Mouse (Mus musculus): ENCODE data around the gene Olfml2b. TPM values are rescaled to one million over a fixed set of nuclear protein-coding genes. Genes with fewer than 3 reads are reported as not detected.

Olfml2b gene
- total RNA-seq, 1 experiment = 2.2 TPM

GRCm38 (mm10) chr1:170721560-170721959, 77.2 kb downstream of the Olfml2b start:
- H3K4me1 ChIP-seq (ENCODE audit: control insufficient read depth in 2 of 2, insufficient read depth in 2 of 2, low read length in 2 of 2, poor library complexity in 1 of 2) = no peaks in the 10 kb centered on the region
- TF ChIP-seq MAFK (IDR thresholded peaks at IDR 0.05; ENCODE audit: insufficient read depth, low read depth, low read length) = no peak
- no peak for TF ChIP-seq ZNF384 (IDR thresholded peaks at IDR 0.05; ENCODE audit: low read depth, low read length)
- TF ChIP-seq CHD2 (IDR thresholded peaks at IDR 0.05; ENCODE audit: low read depth, low read length) = no peak
- no peak for TF ChIP-seq ZC3H11A (IDR thresholded peaks at IDR 0.05; ENCODE audit: borderline replicate concordance, low read depth, low read length)
- TF ChIP-seq HCFC1 (IDR thresholded peaks at IDR 0.05; ENCODE audit: borderline replicate concordance, insufficient read depth, low read length) = no peak
- in situ Hi-C loops (cut with MboI; ENCODE audit: low sequenced_read_pairs in 2 of 2, unreplicated experiment in 2 of 2) = no loop called here
- no peak overlapping the region for H3K27ac ChIP-seq (ENCODE audit: insufficient read depth, low read depth, low read length, poor library complexity, severe bottlenecking)
- no peaks in the 10 kb centered on the region for H3K36me3 ChIP-seq (ENCODE audit: control insufficient read depth, insufficient read depth, low read length, poor library complexity, severe bottlenecking)
- no peak overlapping the region for H3K9ac ChIP-seq (ENCODE audit: insufficient read depth, low read depth, low read length, poor library complexity, severe bottlenecking)
- no peak overlapping the region for H3K4me3 ChIP-seq (ENCODE audit: insufficient read depth in 1 of 2, low read depth in 1 of 2, low read length in 2 of 2, poor library complexity in 1 of 2, severe bottlenecking in 1 of 2)
- H3K9me3 ChIP-seq (ENCODE audit: control insufficient read depth, insufficient read depth, low read depth, low read length) = no peaks in the 10 kb centered on the region
- no peak for DNase-seq (ENCODE audit: low read depth, low spot score)

GRCm38 (mm10) chr1:170728524-170728923, 84.2 kb downstream of the Olfml2b start:
- Histone ChIP-seq H3K4me1 (ENCODE audit: control insufficient read depth in 2 of 2, insufficient read depth in 2 of 2, low read length in 2 of 2, poor library complexity in 1 of 2) (no peaks in the 10 kb centered on the region), H3K36me3 (ENCODE audit: control insufficient read depth, insufficient read depth, low read length, poor library complexity, severe bottlenecking) (peaks cover 1% of the 10 kb centered on the region; the same call in 1 of the 2 replicates), H3K4me3 (ENCODE audit: insufficient read depth in 1 of 2, low read depth in 1 of 2, low read length in 2 of 2, poor library complexity in 1 of 2, severe bottlenecking in 1 of 2) (no peak overlapping the region), H3K27ac (ENCODE audit: insufficient read depth, low read depth, low read length, poor library complexity, severe bottlenecking) (no peak overlapping the region), H3K9ac (ENCODE audit: insufficient read depth, low read depth, low read length, poor library complexity, severe bottlenecking) (no peak overlapping the region), H3K9me3 (ENCODE audit: control insufficient read depth, insufficient read depth, low read depth, low read length) (no peaks in the 10 kb centered on the region)
- DNase-seq (ENCODE audit: low read depth, low spot score) = no peak
- TF ChIP-seq CHD2 (IDR thresholded peaks at IDR 0.05; ENCODE audit: low read depth, low read length) (no peak), MAFK (IDR thresholded peaks at IDR 0.05; ENCODE audit: insufficient read depth, low read depth, low read length) (no peak), ZC3H11A (IDR thresholded peaks at IDR 0.05; ENCODE audit: borderline replicate concordance, low read depth, low read length) (no peak), ZNF384 (IDR thresholded peaks at IDR 0.05; ENCODE audit: low read depth, low read length) (no peak), HCFC1 (IDR thresholded peaks at IDR 0.05; ENCODE audit: borderline replicate concordance, insufficient read depth, low read length) (no peak)
- in situ Hi-C loops (cut with MboI; ENCODE audit: low sequenced_read_pairs in 2 of 2, unreplicated experiment in 2 of 2) = no loop called here

GRCm38 (mm10) chr1:170729267-170729962, 85.1 kb downstream of the Olfml2b start:
- Histone ChIP-seq H3K4me3 (ENCODE audit: insufficient read depth in 1 of 2, low read depth in 1 of 2, low read length in 2 of 2, poor library complexity in 1 of 2, severe bottlenecking in 1 of 2) (no peak overlapping the region), H3K9ac (ENCODE audit: insufficient read depth, low read depth, low read length, poor library complexity, severe bottlenecking) (no peak overlapping the region), H3K27ac (ENCODE audit: insufficient read depth, low read depth, low read length, poor library complexity, severe bottlenecking) (no peak overlapping the region), H3K36me3 (ENCODE audit: control insufficient read depth, insufficient read depth, low read length, poor library complexity, severe bottlenecking) (peaks cover 1% of the 10 kb centered on the region; the same call in 1 of the 2 replicates), H3K9me3 (ENCODE audit: control insufficient read depth, insufficient read depth, low read depth, low read length) (no peaks in the 10 kb centered on the region), H3K4me1 (ENCODE audit: control insufficient read depth in 2 of 2, insufficient read depth in 2 of 2, low read length in 2 of 2, poor library complexity in 1 of 2) (no peaks in the 10 kb centered on the region)
- no peak for DNase-seq (ENCODE audit: low read depth, low spot score)
- no peak for TF ChIP-seq ZNF384 (IDR thresholded peaks at IDR 0.05; ENCODE audit: low read depth, low read length)
- no peak for TF ChIP-seq ZC3H11A (IDR thresholded peaks at IDR 0.05; ENCODE audit: borderline replicate concordance, low read depth, low read length)
- no peak for TF ChIP-seq MAFK (IDR thresholded peaks at IDR 0.05; ENCODE audit: insufficient read depth, low read depth, low read length)
- TF ChIP-seq CHD2 (IDR thresholded peaks at IDR 0.05; ENCODE audit: low read depth, low read length) = no peak
- no peak for TF ChIP-seq HCFC1 (IDR thresholded peaks at IDR 0.05; ENCODE audit: borderline replicate concordance, insufficient read depth, low read length)
- in situ Hi-C loops (cut with MboI; ENCODE audit: low sequenced_read_pairs in 2 of 2, unreplicated experiment in 2 of 2) = no loop called here

DNA sequence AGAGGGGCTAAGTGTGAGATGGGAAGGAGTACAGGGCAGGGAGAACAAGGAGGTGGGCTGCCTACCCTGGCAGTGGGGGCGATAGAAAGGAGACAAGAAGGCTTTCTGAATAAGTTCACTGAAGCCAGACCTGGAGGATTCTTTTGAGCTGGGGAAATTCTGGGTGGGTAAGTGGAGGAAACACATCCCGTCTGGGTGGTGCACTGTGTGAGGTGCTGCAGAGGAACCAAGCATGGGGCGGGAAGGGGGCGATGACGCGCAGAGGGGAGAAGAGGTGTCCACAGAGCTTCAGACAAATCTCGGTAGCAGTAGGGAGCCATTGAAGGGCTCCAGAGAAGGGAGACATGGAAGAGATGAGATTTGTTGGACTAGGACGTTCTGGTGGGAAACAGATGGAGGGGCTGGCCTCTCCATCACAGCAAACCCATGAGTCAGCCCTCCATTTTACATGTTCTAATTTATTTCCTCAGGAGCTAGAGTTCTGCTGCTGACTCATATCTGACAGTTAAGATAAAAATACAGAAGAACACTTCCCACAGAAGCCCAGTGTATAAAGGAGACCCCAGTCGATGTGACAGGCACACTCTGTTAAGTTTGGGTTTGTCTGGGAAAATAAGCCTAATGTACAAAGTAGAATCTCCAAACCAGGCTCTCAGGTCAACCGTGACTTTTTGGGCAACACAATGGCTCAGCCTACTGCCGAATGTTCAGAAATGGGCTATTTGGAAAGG, 87.7 kb downstream of the Olfml2b start:
- Histone ChIP-seq H3K9me3 (ENCODE audit: control insufficient read depth, insufficient read depth, low read depth, low read length) (no peaks in the 10 kb centered on the region), H3K4me1 (ENCODE audit: control insufficient read depth in 2 of 2, insufficient read depth in 2 of 2, low read length in 2 of 2, poor library complexity in 1 of 2) (no peaks in the 10 kb centered on the region), H3K9ac (ENCODE audit: insufficient read depth, low read depth, low read length, poor library complexity, severe bottlenecking) (no peak overlapping the region), H3K27ac (ENCODE audit: insufficient read depth, low read depth, low read length, poor library complexity, severe bottlenecking) (no peak overlapping the region), H3K4me3 (ENCODE audit: insufficient read depth in 1 of 2, low read depth in 1 of 2, low read length in 2 of 2, poor library complexity in 1 of 2, severe bottlenecking in 1 of 2) (no peak overlapping the region), H3K36me3 (ENCODE audit: control insufficient read depth, insufficient read depth, low read length, poor library complexity, severe bottlenecking) (peaks cover 1% of the 10 kb centered on the region; the same call in 1 of the 2 replicates)
- no peak for TF ChIP-seq CHD2 (IDR thresholded peaks at IDR 0.05; ENCODE audit: low read depth, low read length)
- no peak for TF ChIP-seq MAFK (IDR thresholded peaks at IDR 0.05; ENCODE audit: insufficient read depth, low read depth, low read length)
- TF ChIP-seq ZNF384 (IDR thresholded peaks at IDR 0.05; ENCODE audit: low read depth, low read length) = no peak
- TF ChIP-seq ZC3H11A (IDR thresholded peaks at IDR 0.05; ENCODE audit: borderline replicate concordance, low read depth, low read length) = no peak
- TF ChIP-seq HCFC1 (IDR thresholded peaks at IDR 0.05; ENCODE audit: borderline replicate concordance, insufficient read depth, low read length) = no peak
- DNase-seq (ENCODE audit: low read depth, low spot score) = no peak
- in situ Hi-C loops (cut with MboI; ENCODE audit: low sequenced_read_pairs in 2 of 2, unreplicated experiment in 2 of 2) = no loop called here

Other genes starting within 250 kb of the Olfml2b start
- 0.49 and 0.53 TPM in 2 replicates for gene Nos1ap, start 54.7 kb upstream of the Olfml2b start, total RNA-seq (2012; rRNA removed)
- gene Atf6, start 223.2 kb downstream of the Olfml2b start, total RNA-seq (2012; rRNA removed) = 33.2 and 39.0 TPM in 2 replicates
- 2.8 and 3.5 TPM in 2 replicates for gene Gm26620, start 240.5 kb downstream of the Olfml2b start, total RNA-seq (2012; rRNA removed)
- 35.0 and 47.6 TPM in 2 replicates for gene Dusp12, start 241.0 kb downstream of the Olfml2b start, total RNA-seq (2012; rRNA removed)

Measured in ES-E14 (cell line).